Mouse (Mus musculus) ES-E14 (cell line): ENCODE measurements around the gene Pitpnc1. TPM values are rescaled to one million over a fixed set of nuclear protein-coding genes. Genes with fewer than 3 reads are reported as not detected.

Experiments
- DNase-seq: peaks from one replicate; pipeline ENCODE4 v3.0.0-alpha.2; 2013; ENCODE audit warnings: low read depth, low spot score
- H3K27ac ChIP-seq: 2 replicates; pipeline ENCODE4 v1.5.1; 2012; ENCODE audit warnings: low read depth, mild to moderate bottlenecking, low read length, moderate library complexity, mixed read lengths; ENCODE audit not compliant: poor library complexity, insufficient read depth, severe bottlenecking
- H3K36me3 ChIP-seq: 2 replicates; pipeline ENCODE4 v1.6.1; 2012; ENCODE audit warnings: mild to moderate bottlenecking, low read length, moderate library complexity, mixed read lengths; ENCODE audit not compliant: control insufficient read depth, poor library complexity, insufficient read depth, severe bottlenecking
- H3K4me1 ChIP-seq, 2 experiments: fragments of 150-350 bp in 1 of 2; sonication (generic) in 1 of 2; 2 replicates each; pipeline ENCODE4 v1.6.1; 2012; ENCODE audit warnings: low read length in 2 of 2, mild to moderate bottlenecking in 1 of 2, mixed read lengths in 1 of 2; ENCODE audit not compliant: control insufficient read depth in 2 of 2, insufficient read depth in 2 of 2, poor library complexity in 1 of 2
- H3K4me3 ChIP-seq, 2 experiments: fragments of 150-350 bp in 1 of 2; sonication (generic) in 1 of 2; 2 replicates each; pipeline ENCODE4 v1.5.1; 2012; ENCODE audit warnings: low read length in 2 of 2, low read depth in 1 of 2, mild to moderate bottlenecking in 1 of 2, mixed read lengths in 1 of 2; ENCODE audit not compliant: insufficient read depth in 1 of 2, poor library complexity in 1 of 2, severe bottlenecking in 1 of 2
- H3K9ac ChIP-seq: 2 replicates; pipeline ENCODE4 v1.6.1; 2012; ENCODE audit warnings: low read depth, mild to moderate bottlenecking, low read length, mixed read lengths; ENCODE audit not compliant: poor library complexity, insufficient read depth, severe bottlenecking
- H3K9me3 ChIP-seq: fragments of 150-350 bp; sonication (generic); 2 replicates; pipeline ENCODE4 v1.6.1; 2012; ENCODE audit warnings: low read depth, mild to moderate bottlenecking, low read length; ENCODE audit not compliant: control insufficient read depth, insufficient read depth
- CHD2 ChIP-seq: IDR thresholded peaks from 2 replicates; pipeline ENCODE4 v1.6.1; 2014; ENCODE audit warnings: mild to moderate bottlenecking, low read depth, low read length, inconsistent platforms
- HCFC1 ChIP-seq: IDR thresholded peaks from 2 replicates; pipeline ENCODE4 v1.6.1; 2012; ENCODE audit warnings: low read length, inconsistent platforms, borderline replicate concordance; ENCODE audit not compliant: insufficient read depth
- MAFK ChIP-seq: IDR thresholded peaks from 2 replicates; pipeline ENCODE4 v1.6.1; 2014; ENCODE audit warnings: mild to moderate bottlenecking, low read depth, low read length, inconsistent platforms; ENCODE audit not compliant: insufficient read depth
- ZC3H11A ChIP-seq: IDR thresholded peaks from 2 replicates; pipeline ENCODE4 v1.6.1; 2012; ENCODE audit warnings: low read depth, mild to moderate bottlenecking, inconsistent platforms, low read length, borderline replicate concordance
- ZNF384 ChIP-seq: IDR thresholded peaks from 2 replicates; pipeline ENCODE4 v1.6.1; 2012; ENCODE audit warnings: low read depth, low read length, inconsistent platforms
- in situ Hi-C, 2 experiments: fragments of 600-800 bp; cut with MboI; formaldehyde crosslinking; loops; one replicate each; pipeline ENCODE4 v1.15.1; 2025; ENCODE audit warnings: low sequenced_read_pairs in 2 of 2, inconsistent platforms in 1 of 2; ENCODE audit not compliant: unreplicated experiment in 2 of 2
- total RNA-seq: library from RNA; depleted of rRNA; stranded (reverse); fragments of 300-350 nt; gene quantifications from 2 replicates; pipeline ENCODE4 v1.2.3, GENCODE M21; 2012; rRNA removed

Pitpnc1 gene
- 37.3 and 42.9 TPM in 2 replicates for total RNA-seq

- H3K4me3 ChIP-seq, result peak within 1 kb of the TSS; percentile 73 to 87
- TF ChIP-seq HCFC1 (0 out of 2 replicates have a peak, but pooled peaks have one; percentile 15), ZNF384 (no peak; the same call in 1 of the 2 replicates)
- H3K9ac ChIP-seq, result peak within 1 kb of the TSS; percentile 85
- in situ Hi-C loops, result loop anchor here in 1 of 2 experiments (5.0 to 25.0 kb wide), 2 partner anchors 78 to 183 kb away; no protein-coding TSS in a partner anchor
- peak within 1 kb of the TSS; percentile 74; the same call in 1 of the 2 replicates for H3K27ac ChIP-seq
- DNase-seq, result peak; percentile 80
- peaks cover 0 to 9% of the 10 kb centered on the region in 2 experiments; a peak in 2 of 4 replicates for H3K4me1 ChIP-seq
- H3K36me3 ChIP-seq, result no peaks in the 10 kb centered on the region
- H3K9me3 ChIP-seq, result no peaks in the 10 kb centered on the region
Observed at GRCm38 (mm10) chr11:107470521-107471041, at the start of gene Pitpnc1. Pitpnc1 (minus strand) TSS chr11:107470699.

- in situ Hi-C loops, result no loop called here
- no peak overlapping the region for H3K4me3 ChIP-seq
- TF ChIP-seq MAFK (no peak), ZNF384 (no peak), ZC3H11A (no peak), HCFC1 (no peak), CHD2 (no peak)
Observed at GRCm38 (mm10) chr11:107518645-107519429, 48.3 kb upstream of the Pitpnc1 start.

GRCm38 (mm10) chr11:107516387-107516786 lies 45.9 kb upstream of the Pitpnc1 start:
- H3K27ac ChIP-seq, result no peak overlapping the region
- no peak overlapping the region for H3K4me3 ChIP-seq
- 0 out of 2 replicates have a peak, but pooled peaks have one; percentile 28 for TF ChIP-seq ZNF384
- no peak for TF ChIP-seq MAFK
- no peaks in the 10 kb centered on the region for H3K9me3 ChIP-seq
- in situ Hi-C loops, result no loop called here
- no peak overlapping the region for H3K9ac ChIP-seq
- no peak for DNase-seq
- H3K4me1 ChIP-seq, result peaks cover 4 to 16% of the 10 kb centered on the region in 2 experiments; a peak in 3 of 4 replicates
- no peaks in the 10 kb centered on the region for H3K36me3 ChIP-seq

More at GRCm38 (mm10) chr11:107518645-107519429, 48.3 kb upstream of the Pitpnc1 start:
- Histone ChIP-seq H3K36me3 (no peaks in the 10 kb centered on the region), H3K4me1 (peaks cover 4 to 13% of the 10 kb centered on the region in 2 experiments; a peak in 3 of 4 replicates), H3K27ac (no peak overlapping the region), H3K9me3 (no peaks in the 10 kb centered on the region), H3K9ac (no peak overlapping the region)
- no peak for DNase-seq

GRCm38 (mm10) chr11:107513047-107513446 lies 42.5 kb upstream of the Pitpnc1 start:
- H3K9me3 ChIP-seq, result no peaks in the 10 kb centered on the region
- no peak overlapping the region for H3K9ac ChIP-seq
- H3K36me3 ChIP-seq, result no peaks in the 10 kb centered on the region
- peaks cover 0 to 14% of the 10 kb centered on the region in 2 experiments; a peak in 3 of 4 replicates for H3K4me1 ChIP-seq
- no peak overlapping the region for H3K4me3 ChIP-seq
- in situ Hi-C loops, result no loop called here
- TF ChIP-seq ZC3H11A (no peak), ZNF384 (no peak), HCFC1 (no peak), CHD2 (no peak), MAFK (no peak)
- no peak for DNase-seq
- H3K27ac ChIP-seq, result no peak overlapping the region
